Mouse (Mus musculus) T-helper 17 cell (primary cell): ENCODE data around the gene Oxa1l.
"Not testable (repeated sequence)": the region's sequence is repeated elsewhere in the genome, so short reads cannot be mapped to it uniquely, and the experiment has no call there.

ENCODE experiments used
- in situ Hi-C, 2 experiments: fragments of 300-600 bp; cut with MboI, MseI; formaldehyde crosslinking; loops; 1 replicate in 1 of 2; 2 replicates in 1 of 2; pipeline ENCODE4 v1.15.1; 2025; ENCODE audit warnings: high pct_unique_total_duplicates in 2 of 2

Gene Oxa1l

GRCm38 (mm10) chr14:54360577-54361340, at the start of gene Oxa1l:
TSS of gene Oxa1l (plus strand) at chr14:54360834.
- in situ Hi-C loops = no loop called here

GRCm38 (mm10) chr14:54311763-54312162, 48.9 kb upstream of the Oxa1l start:
- in situ Hi-C loops = no loop called here

GRCm38 (mm10) chr14:54321556-54322376, 38.9 kb upstream of the Oxa1l start:
- in situ Hi-C loops = loop anchor here in 1 of 2 experiments (10.0 kb wide), 1 partner anchor 63 kb away; no protein-coding TSS in a partner anchor

DNA sequence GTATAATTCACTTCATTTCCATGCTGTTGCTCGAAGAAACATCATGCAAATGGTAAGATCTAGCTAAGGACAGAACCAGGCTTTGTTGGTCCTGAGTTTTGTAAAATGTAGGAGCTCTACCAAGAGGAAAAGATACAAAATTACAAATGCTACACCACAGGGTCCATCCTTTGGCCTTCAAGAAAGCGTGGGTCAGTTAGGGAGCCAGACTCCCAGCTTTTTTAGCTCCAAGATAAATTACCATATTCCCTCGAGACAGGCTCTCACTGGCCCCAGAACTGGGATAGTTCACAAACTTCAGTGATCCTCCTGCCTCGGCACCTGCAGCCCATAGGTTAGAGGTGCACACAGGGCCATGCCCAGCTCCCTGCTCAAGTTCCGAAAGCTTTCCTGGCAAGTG, 36.1 kb upstream of the Oxa1l start:
- in situ Hi-C loops = loop anchor here in 1 of 2 experiments (10.0 kb wide), 1 partner anchor 60 kb away; no protein-coding TSS in a partner anchor

GRCm38 (mm10) chr14:54328548-54328947, 32.1 kb upstream of the Oxa1l start:
- in situ Hi-C loops = loop anchor here (5.0 to 10.0 kb wide), 3 partner anchors 56 to 91 kb away; no protein-coding TSS in a partner anchor

GRCm38 (mm10) chr14:54329201-54329600, 31.4 kb upstream of the Oxa1l start:
- in situ Hi-C loops = loop anchor here (5.0 to 10.0 kb wide), 3 partner anchors 56 to 92 kb away; no protein-coding TSS in a partner anchor

GRCm38 (mm10) chr14:54331178-54331577, 29.5 kb upstream of the Oxa1l start:
- in situ Hi-C loops = no loop called here

DNA sequence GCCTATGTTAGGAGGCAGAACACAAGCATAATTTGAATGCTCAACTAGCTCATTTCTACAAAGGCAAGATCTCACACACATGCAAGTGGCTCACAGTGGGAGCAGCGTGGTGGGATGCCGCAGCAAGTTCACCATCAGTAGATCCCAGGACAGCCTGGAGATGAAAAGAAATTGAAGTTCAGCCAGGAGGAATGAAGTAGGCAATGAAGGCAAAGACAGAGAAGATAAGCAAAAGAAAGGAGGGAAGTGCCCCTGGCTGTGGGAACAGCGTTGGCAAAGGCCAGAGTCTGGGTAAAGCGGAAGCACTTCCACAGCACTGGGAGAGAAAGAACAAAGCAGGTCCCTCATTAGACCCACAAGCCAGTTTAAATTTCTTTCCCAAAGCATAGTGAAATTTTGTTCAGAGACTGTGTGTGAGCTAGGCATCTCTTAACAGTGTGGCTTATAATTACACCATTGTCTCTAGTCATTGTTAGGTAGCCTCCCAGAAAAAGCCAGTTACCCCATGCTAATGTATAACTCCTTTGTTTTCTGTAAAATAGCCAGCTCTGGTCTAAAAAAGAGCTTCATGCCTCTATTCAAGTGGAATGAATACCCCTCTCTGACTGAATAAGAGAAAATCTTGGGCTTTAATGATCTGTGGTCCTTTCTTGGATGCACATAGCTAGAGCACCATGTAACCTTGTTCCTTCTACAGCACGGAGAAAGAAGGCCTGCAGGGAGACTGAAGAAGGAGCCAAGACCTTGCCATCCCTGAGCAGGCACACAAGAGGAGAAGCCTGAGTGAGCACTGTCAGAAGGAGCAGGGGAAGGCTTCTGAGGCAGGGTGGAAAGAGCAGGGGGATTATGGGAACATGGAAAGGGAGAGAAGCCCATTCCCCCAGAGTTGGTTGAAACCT, 28.2 kb upstream of the Oxa1l start:
- in situ Hi-C loops = no loop called here

GRCm38 (mm10) chr14:54333452-54334189, 27.0 kb upstream of the Oxa1l start:
- in situ Hi-C loops = no loop called here

DNA sequence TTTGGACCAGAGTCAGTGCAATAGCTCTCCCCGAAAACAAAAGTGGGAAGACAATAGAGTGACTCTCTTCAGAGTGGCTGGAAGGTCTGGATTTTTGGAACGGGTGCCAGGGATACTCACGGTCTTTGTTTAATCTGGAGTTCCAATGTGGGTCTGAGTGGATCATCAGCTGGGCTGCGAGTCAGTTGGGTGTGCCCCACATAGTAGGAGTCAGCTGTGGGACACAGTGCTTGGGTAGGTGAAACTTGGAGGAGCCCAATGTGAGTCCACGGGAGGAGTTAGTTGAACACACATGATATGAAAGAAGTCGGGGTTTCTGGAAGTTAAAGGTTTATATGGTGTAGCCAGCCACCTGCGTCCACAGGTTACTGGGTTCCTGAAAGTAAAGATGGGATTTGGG, 19.8 kb upstream of the Oxa1l start:
- in situ Hi-C loops = no loop called here

GRCm38 (mm10) chr14:54341807-54342206, 18.8 kb upstream of the Oxa1l start:
- in situ Hi-C loops = not testable (repeated sequence)

GRCm38 (mm10) chr14:54350773-54351541, 9.7 kb upstream of the Oxa1l start:
- in situ Hi-C loops = not testable (repeated sequence)

DNA sequence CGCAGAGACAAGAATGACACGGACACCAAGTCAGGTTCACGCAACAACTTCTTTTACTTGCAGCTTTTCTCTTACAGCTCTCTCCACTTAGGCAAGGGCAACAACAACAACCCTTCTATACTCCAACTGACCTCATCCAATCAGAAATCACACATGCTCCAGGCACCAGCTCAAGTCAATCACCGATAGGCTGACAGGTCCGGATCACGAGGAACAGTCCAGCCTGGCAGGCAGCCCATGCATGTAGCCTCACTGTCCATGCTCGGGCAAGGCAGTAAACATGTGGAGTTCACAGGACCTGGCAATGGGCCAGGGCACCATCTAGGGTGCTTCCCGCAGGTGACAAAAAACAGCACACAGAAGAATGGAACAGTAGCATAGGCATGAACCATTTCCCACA, 8.3 kb upstream of the Oxa1l start:
- in situ Hi-C loops = no loop called here

DNA sequence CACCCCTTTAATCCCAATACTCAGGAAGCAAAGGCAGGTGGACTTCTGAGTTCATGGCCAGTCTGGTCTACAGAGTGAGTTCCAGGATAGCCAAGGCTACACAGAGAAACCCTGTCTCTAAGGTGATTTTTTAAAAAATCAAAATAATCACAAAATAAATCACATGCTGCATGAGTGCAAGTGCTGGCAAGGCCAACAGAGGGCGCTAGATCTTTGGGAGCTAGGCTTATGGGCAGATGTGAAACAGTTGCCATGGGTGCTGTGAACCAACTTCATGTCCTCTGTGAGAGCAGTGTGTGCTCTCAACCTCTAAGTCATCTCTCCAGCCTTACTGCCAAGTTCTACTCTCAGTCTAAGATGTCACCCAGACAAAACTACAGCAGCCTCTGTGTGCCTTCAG, 6.2 kb upstream of the Oxa1l start:
- in situ Hi-C loops = no loop called here

- in situ Hi-C loops = no loop called here
Observed at GRCm38 (mm10) chr14:54363156-54363555, 2.5 kb downstream of the Oxa1l start.

- in situ Hi-C loops = no loop called here
Observed at GRCm38 (mm10) chr14:54365026-54365645, 4.5 kb downstream of the Oxa1l start.

GRCm38 (mm10) chr14:54366581-54366980, 5.9 kb downstream of the Oxa1l start:
- in situ Hi-C loops = no loop called here

GRCm38 (mm10) chr14:54367429-54368060, 6.9 kb downstream of the Oxa1l start:
- in situ Hi-C loops = no loop called here

- in situ Hi-C loops = no loop called here
Observed at GRCm38 (mm10) chr14:54369372-54369771, 8.7 kb downstream of the Oxa1l start.
